Mouse (Mus musculus) cerebellum, adult 8-10 months (tissue): ENCODE results near the gene Slc17a4.
A peak's percentile ranks its signal among the peaks of the same experiment; 100 is the strongest.

Experiments
- DNase-seq: peaks from one replicate; pipeline ENCODE4 v3.0.0; 2022

Slc17a4 gene

DNA sequence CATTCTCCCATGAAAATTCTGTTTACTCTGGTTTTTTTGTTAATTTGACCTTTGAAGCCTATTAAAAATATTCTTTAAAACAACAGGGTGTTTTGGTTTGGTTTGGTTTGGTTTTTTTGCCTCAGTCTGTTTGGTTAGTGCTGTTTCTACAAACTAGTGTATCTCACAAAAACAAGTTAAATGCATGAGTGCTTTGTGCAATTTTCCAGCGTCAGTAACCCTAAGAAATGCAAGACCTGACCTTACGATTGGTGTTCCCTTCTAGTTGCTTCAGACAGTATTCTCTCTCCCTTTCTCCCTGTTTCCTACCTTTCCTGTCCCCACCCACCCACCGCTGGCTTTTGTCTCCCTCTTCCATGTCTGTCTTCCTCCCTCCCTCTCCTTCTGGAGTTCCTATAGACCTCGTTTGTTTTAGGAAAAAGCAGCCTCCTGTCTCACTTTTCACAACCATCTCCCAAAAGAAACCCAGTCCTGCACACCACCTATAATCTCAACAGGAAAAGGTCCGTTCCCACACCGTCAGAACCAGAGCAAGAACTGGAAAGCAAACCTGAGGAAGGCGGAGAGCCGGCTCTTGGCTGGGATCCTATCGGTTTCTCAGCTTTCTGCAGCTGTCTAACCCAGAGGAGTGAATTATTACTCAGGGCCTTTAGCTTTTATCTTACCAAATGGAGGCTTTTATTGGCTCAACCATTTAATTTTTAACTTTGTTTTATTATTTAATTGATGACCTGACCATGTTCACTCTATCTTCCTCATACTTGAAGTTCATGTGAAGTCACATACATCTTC is at the start of gene Slc17a4:
Gene Slc17a4 (minus strand): TSS at position 634 of the 792 bp plus-strand sequence.
- DNase-seq = no peak

GRCm38 (mm10) chr13:23959776-23960175 is 45.0 kb upstream of the Slc17a4 start:
- DNase-seq = no peak

GRCm38 (mm10) chr13:23950928-23951327 is 36.1 kb upstream of the Slc17a4 start:
- DNase-seq = no peak

DNA sequence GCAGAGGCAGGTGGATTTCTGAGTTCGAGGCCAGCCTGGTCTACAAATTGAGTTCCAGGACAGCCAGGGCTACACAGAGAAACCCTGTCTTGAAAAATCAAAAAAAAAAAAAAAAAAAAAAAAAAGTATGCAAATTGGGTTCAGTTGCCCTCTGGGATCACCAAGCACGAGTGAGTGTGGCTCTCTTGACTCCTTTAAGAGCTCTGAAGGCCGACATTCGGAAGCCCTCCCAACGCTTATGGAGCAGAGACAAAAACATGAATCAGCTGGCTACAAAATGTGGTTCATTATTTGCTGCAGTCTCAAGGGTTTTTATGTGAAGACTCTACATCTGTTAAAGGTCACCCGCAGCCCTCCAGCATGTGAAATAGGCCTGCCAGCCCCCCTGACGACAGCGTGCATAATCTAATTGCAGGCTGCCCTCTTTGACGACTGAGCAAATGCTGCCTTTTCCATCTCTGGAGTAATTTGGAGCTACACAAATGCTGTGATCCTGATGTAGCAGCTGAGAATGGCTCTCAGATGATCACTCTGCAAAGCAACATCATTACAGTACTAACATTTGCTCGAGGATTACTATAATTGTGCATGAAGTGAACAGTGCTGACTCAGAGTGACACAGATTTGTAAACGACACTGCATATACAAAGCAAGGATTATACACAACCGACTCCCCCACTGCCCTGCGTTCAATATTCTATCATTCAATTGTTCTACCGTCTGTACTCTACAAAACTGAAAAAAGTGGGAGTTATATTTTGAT is 34.9 kb upstream of the Slc17a4 start:
- no peak for DNase-seq

DNA sequence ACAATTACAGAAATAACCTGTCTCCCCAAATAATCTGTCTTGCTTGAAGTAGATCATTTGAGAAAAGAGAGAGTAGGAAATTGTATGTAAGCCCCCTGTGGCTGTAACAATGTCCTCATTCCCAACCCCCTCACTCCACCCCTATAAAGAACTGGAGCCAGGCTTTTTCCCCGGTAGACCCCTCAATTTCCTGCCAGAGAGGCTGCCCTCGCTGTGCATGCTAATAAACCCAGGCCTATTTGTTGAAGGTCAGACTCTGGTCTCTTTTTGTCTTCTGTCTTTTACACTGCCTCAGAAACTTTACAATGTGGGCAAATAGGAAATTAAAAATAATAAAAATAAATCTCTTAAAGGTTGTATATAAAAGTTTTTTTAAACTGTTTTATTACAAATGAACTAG is 31.4 kb upstream of the Slc17a4 start:
- no peak for DNase-seq

- DNase-seq = no peak
Observed at GRCm38 (mm10) chr13:23942861-23943260, 28.1 kb upstream of the Slc17a4 start.

DNA sequence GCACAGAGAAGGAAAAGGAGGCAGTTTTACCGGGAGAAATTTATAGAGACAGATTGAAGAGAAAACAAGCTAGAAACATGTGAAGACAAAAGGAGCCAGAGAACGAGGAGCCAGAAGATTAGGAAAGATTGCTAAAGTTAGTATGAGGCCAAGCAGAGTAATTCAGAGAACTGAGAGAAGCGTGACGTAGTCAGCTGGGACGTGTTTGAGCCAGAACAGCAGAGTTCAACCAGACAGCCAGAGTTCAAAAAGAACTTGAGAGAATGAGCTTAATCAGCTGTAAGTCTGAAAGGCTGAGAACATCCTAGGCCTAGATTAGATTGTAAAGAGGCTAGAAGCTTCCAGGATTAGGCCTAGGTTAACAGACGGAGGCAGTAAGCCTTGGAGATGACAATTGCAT is 25.5 kb upstream of the Slc17a4 start:
- no peak for DNase-seq

DNA sequence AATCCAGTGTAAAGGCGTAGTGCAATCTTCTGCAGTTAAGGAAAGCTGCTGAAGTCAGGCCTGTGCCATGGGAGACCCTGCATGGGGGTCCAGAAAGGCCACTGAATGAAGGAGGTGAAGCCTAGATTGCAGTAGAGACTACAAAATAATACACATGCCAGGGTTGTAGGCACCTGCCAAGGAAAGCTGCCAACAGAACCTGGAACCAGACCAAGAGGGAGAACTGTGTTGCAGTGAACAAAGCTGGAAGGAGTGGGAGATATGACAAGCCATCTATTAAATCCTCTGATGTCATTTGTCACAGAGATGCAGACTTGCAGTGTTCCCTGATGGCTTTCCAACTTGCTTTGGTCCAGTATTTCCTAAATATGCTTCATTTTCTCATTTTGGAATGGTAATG is 23.9 kb upstream of the Slc17a4 start:
- peak; percentile 11 for DNase-seq

GRCm38 (mm10) chr13:23934211-23934520 is 19.4 kb upstream of the Slc17a4 start, which contains the start of gene Hist1h2aa:
Gene Hist1h2aa (plus strand): TSS chr13:23934462.
- no peak for DNase-seq

- DNase-seq = no peak
Observed at GRCm38 (mm10) chr13:23933421-23934210, 18.8 kb upstream of the Slc17a4 start, which contains the start of gene Hist1h2ba. Gene Hist1h2ba (minus strand): TSS chr13:23934156.

DNA sequence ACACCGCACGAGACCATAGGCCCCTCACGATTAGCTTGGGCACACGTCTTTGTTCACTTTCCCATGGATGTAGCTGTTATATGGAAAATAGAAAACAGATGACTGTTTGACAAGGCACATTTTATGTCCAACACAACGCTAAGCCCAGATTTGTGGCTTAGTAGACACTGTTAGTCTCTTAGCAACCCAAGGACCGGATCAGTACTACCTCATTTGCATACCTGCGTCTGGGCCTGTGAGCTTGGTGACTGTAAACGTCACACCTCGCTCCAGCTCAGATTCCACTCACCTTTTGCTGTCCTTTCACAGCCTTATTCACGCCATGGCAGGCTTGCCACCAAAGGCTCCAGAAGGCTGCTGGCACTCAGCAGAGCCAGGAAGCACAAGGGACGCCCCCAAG is 16.1 kb upstream of the Slc17a4 start:
- no peak for DNase-seq

GRCm38 (mm10) chr13:23930461-23930860 is 15.7 kb upstream of the Slc17a4 start:
- no peak for DNase-seq

DNA sequence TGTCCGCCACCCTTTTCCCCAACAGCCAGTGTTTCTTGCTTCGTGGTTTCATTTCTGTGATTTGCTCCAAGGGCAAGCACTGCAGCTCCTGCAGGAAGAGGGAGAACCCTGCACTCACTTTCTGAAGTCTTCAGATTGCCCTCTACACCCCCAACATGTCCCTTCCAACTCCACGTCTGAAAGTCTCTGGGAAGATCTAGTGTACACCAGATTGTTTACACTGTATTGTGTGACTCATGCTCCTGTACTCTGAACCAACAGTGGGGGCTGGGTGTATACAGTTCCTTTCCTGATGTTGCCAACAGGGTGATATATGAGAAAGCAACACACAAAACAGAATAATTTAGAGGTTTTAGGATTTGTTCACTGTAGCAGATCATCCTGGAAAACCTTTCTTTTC is 13.8 kb upstream of the Slc17a4 start:
- DNase-seq = no peak

DNA sequence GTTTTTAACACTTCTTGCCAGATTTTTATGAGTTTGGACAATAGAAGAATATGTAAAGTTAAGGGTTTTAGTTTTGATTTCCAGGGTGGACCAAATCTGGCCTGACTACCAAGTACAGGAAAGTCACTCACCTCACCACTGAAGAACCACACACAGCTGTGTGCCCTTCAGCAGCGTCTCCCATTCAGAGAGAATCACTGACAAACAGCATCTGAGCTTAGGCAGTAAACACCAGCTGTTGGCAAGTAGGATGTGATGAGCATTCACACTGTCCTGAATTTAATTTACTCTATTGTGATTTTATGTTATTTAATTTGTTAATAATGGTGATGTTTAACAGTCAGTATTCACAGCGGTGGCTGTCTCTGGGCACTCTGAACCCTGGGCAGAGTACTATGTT is 11.0 kb upstream of the Slc17a4 start:
- DNase-seq = no peak

GRCm38 (mm10) chr13:23917674-23918073 is 2.9 kb upstream of the Slc17a4 start:
- DNase-seq = no peak

GRCm38 (mm10) chr13:23916132-23916531 is 1.3 kb upstream of the Slc17a4 start:
- DNase-seq = no peak

DNA sequence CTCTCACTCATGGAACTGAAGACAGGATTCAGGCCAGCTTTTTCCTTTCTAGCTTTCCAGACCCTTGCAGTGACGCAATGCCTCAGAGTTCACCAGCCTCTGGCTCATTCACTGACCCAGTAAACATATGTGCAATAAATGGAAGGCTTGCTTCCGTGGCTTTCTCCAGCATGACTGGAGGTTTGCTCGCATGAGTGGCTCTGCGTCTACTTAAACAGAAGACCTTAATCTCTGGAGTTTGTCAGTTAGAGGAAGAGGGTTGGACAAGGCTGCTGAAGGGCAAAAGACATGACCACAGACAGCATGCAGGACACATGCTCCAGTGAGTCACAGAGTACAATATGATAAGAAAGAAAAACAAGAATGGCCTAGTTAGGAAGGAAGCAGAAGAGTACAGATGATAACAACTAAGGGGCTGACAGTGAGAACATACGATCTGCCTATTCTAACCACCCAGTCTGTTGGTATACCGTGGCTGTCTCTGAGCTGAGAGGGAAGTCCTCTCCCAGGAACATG is 960 bp downstream of the Slc17a4 start:
- DNase-seq = no peak

- no peak for DNase-seq
Observed at GRCm38 (mm10) chr13:23911335-23911734, 3.5 kb downstream of the Slc17a4 start.

DNA sequence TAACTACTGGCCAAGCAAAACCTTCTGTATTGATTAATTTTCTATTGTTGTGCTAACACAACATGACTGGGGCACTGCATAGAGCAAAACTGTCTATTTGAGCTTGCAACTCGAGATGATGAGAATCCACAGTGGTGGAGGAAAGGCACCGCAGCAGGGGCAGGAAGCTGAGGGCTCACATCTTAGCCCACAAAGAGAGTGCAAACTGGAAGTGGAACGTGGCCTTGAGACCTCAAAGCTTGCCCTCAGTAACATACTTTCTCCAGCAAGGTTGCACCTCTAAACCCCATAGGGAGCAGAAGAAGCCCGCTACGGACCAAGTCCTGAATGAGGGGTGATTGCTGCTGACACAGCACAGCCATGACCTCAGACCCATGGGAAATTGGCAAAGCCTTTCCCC is 4.7 kb downstream of the Slc17a4 start:
- no peak for DNase-seq

- DNase-seq = no peak
Observed at GRCm38 (mm10) chr13:23906906-23907305, 7.9 kb downstream of the Slc17a4 start.

GRCm38 (mm10) chr13:23898242-23898641 is 16.6 kb downstream of the Slc17a4 start:
- DNase-seq = no peak

DNA sequence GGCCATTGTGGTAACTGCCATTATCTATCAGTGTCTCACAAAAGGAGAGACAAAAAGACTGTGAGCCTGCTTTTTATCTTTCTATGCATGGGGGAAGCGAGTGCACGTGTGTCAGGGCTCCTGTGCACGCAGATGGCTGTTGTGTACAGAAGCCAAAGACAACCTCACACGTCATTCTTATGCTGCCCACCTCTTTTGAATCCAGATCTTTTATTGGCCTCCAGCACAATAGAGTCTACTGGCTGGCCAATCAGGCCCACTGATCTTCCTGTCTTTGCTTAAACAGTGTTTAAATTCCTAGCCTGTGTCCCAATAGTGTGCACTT is 21.6 kb downstream of the Slc17a4 start:
- DNase-seq = no peak

DNA sequence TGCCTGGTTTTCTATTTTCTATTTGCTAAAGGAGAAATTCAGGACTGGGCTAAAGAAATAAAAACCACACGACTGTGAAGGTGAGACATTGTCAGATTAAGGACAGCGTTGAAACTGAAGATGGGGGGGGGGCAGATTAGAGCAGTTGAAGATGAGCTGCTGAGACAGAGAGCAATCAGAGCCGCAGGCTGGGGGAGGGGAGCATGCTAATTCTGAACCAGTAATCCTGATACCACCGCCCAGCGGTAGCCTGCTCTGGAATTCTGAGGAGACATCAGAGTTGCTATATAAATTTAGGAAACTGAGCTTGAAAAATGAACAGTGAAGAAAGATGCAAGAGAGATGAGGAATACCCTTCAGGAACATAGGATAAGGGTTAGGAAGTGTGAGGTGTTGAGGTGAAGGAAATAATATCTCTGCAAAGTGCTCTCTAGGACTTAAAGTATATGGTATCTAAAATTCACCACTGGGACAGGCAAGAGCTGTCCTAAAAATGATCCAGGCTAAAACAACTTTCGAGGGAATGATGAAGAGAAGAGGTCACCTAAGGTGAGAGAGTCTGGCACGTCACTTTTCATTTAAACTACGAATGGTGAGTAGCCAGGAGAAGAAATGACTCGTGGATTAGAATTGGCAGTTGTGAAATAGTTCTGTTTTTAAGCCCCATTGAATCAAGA is 22.1 kb downstream of the Slc17a4 start:
- no peak for DNase-seq
